Mouse (Mus musculus): ENCODE measurements around the gene Slc35g3. TPM values are rescaled to one million over a fixed set of nuclear protein-coding genes. Genes with fewer than 3 reads are reported as not detected.

Slc35g3 gene
- polyA plus RNA-seq, 1 experiment from 2014 or later, result not detected

GRCm38 (mm10) chr11:69793429-69793828, 31.7 kb upstream of the Slc35g3 start:
- Histone ChIP-seq H3K27me3 (ENCODE audit: control insufficient read depth, insufficient read depth, low read length) (no peaks in the 10 kb centered on the region), H3K4me3 (ENCODE audit: low read depth, low read length) (no peak overlapping the region), H3K36me3 (ENCODE audit: control insufficient read depth, insufficient read depth, low read length) (0 out of 2 replicates have a peak, but pooled peaks cover 4% of the 10 kb centered on the region), H3K27ac (ENCODE audit: low read depth, low read length) (no peak overlapping the region), H3K4me2 (ENCODE audit: low read depth, low read length) (no peak overlapping the region), H3K9me3 (ENCODE audit: control insufficient read depth, low read length) (no peaks in the 10 kb centered on the region), H3K4me1 (ENCODE audit: control insufficient read depth, insufficient read depth, low read length) (no peaks in the 10 kb centered on the region), H3K9ac (replicated peaks; ENCODE audit: low read depth, low read length) (no peak overlapping the region)
- WGBS, result 65% methylated on average over 5 of the region's 5 CpGs
- ATAC-seq (ENCODE audit: low read depth), result no peak

- no peak overlapping the region for H3K9ac ChIP-seq (replicated peaks; ENCODE audit: low read depth, low read length)
- no peak overlapping the region for H3K4me3 ChIP-seq (ENCODE audit: low read depth, low read length)
- H3K27ac ChIP-seq (ENCODE audit: low read depth, low read length), result no peak overlapping the region
- no peak for ATAC-seq (ENCODE audit: low read depth)
- WGBS, result 70% methylated on average over 5 of the region's 5 CpGs
- H3K4me2 ChIP-seq (ENCODE audit: low read depth, low read length), result no peak overlapping the region
- no peaks in the 10 kb centered on the region for H3K36me3 ChIP-seq (ENCODE audit: control insufficient read depth, insufficient read depth, low read length)
- H3K9me3 ChIP-seq (ENCODE audit: control insufficient read depth, low read length), result no peaks in the 10 kb centered on the region
- H3K4me1 ChIP-seq (ENCODE audit: control insufficient read depth, insufficient read depth, low read length), result no peaks in the 10 kb centered on the region
- H3K27me3 ChIP-seq (ENCODE audit: control insufficient read depth, insufficient read depth, low read length), result no peaks in the 10 kb centered on the region
These were observed 29.7 kb upstream of the Slc35g3 start for GRCm38 (mm10) chr11:69791420-69791819.

DNA sequence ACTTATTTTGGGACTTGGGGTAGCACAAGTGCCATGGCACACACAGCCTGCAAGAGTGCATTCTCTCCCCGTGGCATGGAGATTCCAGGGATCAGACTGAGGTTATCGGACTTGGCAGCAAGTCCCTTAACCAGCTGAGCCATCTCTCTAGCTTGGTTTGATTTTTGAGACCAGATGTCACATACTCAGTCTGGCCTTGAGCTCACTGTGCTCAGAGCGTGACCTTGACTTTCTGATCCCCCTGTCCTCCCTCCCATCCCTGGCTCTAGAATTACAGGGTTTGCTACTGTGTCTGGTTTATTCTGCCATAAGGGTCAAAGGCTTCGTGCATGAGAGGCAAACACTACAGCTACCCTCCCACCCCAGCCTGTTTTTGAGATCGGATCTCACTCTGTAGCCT, 27.7 kb upstream of the Slc35g3 start:
- 70% methylated on average over 5 of the region's 5 CpGs for WGBS
- Histone ChIP-seq H3K27ac (ENCODE audit: low read depth, low read length) (no peak overlapping the region), H3K4me2 (ENCODE audit: low read depth, low read length) (no peak overlapping the region), H3K4me1 (ENCODE audit: control insufficient read depth, insufficient read depth, low read length) (no peaks in the 10 kb centered on the region), H3K27me3 (ENCODE audit: control insufficient read depth, insufficient read depth, low read length) (no peaks in the 10 kb centered on the region), H3K4me3 (ENCODE audit: low read depth, low read length) (no peak overlapping the region), H3K9ac (replicated peaks; ENCODE audit: low read depth, low read length) (no peak overlapping the region), H3K9me3 (ENCODE audit: control insufficient read depth, low read length) (no peaks in the 10 kb centered on the region), H3K36me3 (ENCODE audit: control insufficient read depth, insufficient read depth, low read length) (no peaks in the 10 kb centered on the region)
- ATAC-seq (ENCODE audit: low read depth), result no peak

DNA sequence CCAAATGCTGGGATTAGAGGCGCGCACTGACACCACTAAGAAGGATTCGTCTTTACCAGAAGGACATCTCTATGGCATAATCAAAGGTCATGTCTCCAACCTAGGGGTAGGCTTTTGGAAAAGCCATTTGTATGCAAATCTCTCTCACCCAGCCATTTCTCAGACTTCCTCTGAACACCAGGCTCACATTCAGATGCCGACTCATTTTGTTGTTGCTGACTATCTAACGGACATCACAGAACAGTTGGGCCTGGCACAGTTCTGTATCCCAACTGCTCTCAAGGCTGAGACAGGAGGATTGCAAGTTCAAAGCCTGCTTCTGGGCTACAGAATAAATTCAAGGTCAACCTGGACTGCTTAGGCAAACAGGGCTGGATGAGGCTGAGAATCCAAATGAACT, 25.5 kb upstream of the Slc35g3 start:
- no peaks in the 10 kb centered on the region for H3K27me3 ChIP-seq (ENCODE audit: control insufficient read depth, insufficient read depth, low read length)
- ATAC-seq (ENCODE audit: low read depth), result no peak
- no peak overlapping the region for H3K4me2 ChIP-seq (ENCODE audit: low read depth, low read length)
- H3K4me3 ChIP-seq (ENCODE audit: low read depth, low read length), result no peak overlapping the region
- WGBS, result 87% methylated on average over 5 of the region's 5 CpGs
- no peak overlapping the region for H3K27ac ChIP-seq (ENCODE audit: low read depth, low read length)
- no peaks in the 10 kb centered on the region for H3K9me3 ChIP-seq (ENCODE audit: control insufficient read depth, low read length)
- no peak overlapping the region for H3K9ac ChIP-seq (replicated peaks; ENCODE audit: low read depth, low read length)
- no peaks in the 10 kb centered on the region for H3K4me1 ChIP-seq (ENCODE audit: control insufficient read depth, insufficient read depth, low read length)
- H3K36me3 ChIP-seq (ENCODE audit: control insufficient read depth, insufficient read depth, low read length), result no peaks in the 10 kb centered on the region

DNA sequence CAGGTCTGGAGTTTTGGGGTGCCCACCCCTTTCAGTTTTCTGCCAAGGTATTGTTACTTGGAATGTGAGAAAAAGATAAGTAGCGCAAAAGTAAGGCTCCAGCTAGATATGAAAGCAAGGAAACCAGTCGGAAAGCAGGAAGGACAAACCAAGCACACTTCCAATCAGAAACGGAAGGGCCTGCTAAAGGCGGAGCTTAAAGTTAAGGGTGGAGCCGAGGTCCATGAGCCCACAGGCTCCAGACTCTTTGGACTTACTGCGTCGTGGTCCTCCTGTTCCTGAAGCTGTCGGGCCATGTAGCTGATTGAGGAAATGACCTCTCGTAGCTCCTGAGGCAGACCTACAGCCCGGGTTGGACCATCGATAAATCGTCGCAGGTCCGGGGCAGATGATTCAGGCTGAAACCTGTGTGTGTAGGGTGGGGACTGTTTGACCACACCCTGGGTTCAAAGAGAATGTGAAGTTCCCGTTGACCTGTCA, 23.1 kb upstream of the Slc35g3 start:
- no peaks in the 10 kb centered on the region for H3K4me1 ChIP-seq (ENCODE audit: control insufficient read depth, insufficient read depth, low read length)
- H3K9me3 ChIP-seq (ENCODE audit: control insufficient read depth, low read length), result no peaks in the 10 kb centered on the region
- 46% methylated on average over 15 of the region's 15 CpGs for WGBS
- H3K4me2 ChIP-seq (ENCODE audit: low read depth, low read length), result no peak overlapping the region
- H3K9ac ChIP-seq (replicated peaks; ENCODE audit: low read depth, low read length), result no peak overlapping the region
- no peak overlapping the region for H3K4me3 ChIP-seq (ENCODE audit: low read depth, low read length)
- H3K27ac ChIP-seq (ENCODE audit: low read depth, low read length), result no peak overlapping the region
- no peaks in the 10 kb centered on the region for H3K36me3 ChIP-seq (ENCODE audit: control insufficient read depth, insufficient read depth, low read length)
- ATAC-seq (ENCODE audit: low read depth), result no peak
- no peaks in the 10 kb centered on the region for H3K27me3 ChIP-seq (ENCODE audit: control insufficient read depth, insufficient read depth, low read length)

DNA sequence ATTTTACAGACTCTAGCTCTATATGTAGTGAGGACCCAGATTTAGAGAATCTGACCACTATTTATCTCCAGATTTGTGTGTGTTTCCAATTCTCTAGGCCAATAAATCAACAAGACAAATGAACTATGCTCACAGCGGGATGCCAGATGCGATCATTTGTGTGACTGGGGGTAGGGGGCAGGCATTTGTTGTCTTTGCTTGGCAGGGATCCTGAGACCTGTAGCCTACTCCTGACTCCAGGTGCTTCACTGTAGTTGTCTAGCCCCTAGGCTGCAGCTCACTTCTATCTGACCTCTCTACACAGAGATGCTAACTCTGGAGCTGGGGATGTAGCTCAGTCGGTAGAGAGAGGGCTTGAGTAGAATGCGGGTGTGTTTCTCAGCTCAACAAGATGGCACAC, 20.1 kb upstream of the Slc35g3 start:
- no peak for ATAC-seq (ENCODE audit: low read depth)
- no peak overlapping the region for H3K27ac ChIP-seq (ENCODE audit: low read depth, low read length)

GRCm38 (mm10) chr11:69778985-69779384, 17.2 kb upstream of the Slc35g3 start:
- Histone ChIP-seq H3K27me3 (ENCODE audit: control insufficient read depth, insufficient read depth, low read length) (no peaks in the 10 kb centered on the region), H3K9me3 (ENCODE audit: control insufficient read depth, low read length) (no peaks in the 10 kb centered on the region), H3K27ac (ENCODE audit: low read depth, low read length) (no peak overlapping the region), H3K4me1 (ENCODE audit: control insufficient read depth, insufficient read depth, low read length) (no peaks in the 10 kb centered on the region), H3K4me2 (ENCODE audit: low read depth, low read length) (no peak overlapping the region), H3K36me3 (ENCODE audit: control insufficient read depth, insufficient read depth, low read length) (peaks cover 5% of the 10 kb centered on the region; the same call in 1 of the 2 replicates), H3K4me3 (ENCODE audit: low read depth, low read length) (no peak overlapping the region), H3K9ac (replicated peaks; ENCODE audit: low read depth, low read length) (no peak overlapping the region)
- 45% methylated on average over 7 of the region's 7 CpGs for WGBS
- no peak for ATAC-seq (ENCODE audit: low read depth)

More for the DNA sequence above, 20.1 kb upstream of the Slc35g3 start:
- Histone ChIP-seq H3K27me3 (ENCODE audit: control insufficient read depth, insufficient read depth, low read length) (no peaks in the 10 kb centered on the region), H3K9ac (replicated peaks; ENCODE audit: low read depth, low read length) (no peak overlapping the region), H3K9me3 (ENCODE audit: control insufficient read depth, low read length) (no peaks in the 10 kb centered on the region), H3K4me1 (ENCODE audit: control insufficient read depth, insufficient read depth, low read length) (no peaks in the 10 kb centered on the region), H3K4me3 (ENCODE audit: low read depth, low read length) (no peak overlapping the region), H3K4me2 (ENCODE audit: low read depth, low read length) (no peak overlapping the region), H3K36me3 (ENCODE audit: control insufficient read depth, insufficient read depth, low read length) (no peaks in the 10 kb centered on the region)
- WGBS, result 19% methylated on average over 4 of the region's 4 CpGs

DNA sequence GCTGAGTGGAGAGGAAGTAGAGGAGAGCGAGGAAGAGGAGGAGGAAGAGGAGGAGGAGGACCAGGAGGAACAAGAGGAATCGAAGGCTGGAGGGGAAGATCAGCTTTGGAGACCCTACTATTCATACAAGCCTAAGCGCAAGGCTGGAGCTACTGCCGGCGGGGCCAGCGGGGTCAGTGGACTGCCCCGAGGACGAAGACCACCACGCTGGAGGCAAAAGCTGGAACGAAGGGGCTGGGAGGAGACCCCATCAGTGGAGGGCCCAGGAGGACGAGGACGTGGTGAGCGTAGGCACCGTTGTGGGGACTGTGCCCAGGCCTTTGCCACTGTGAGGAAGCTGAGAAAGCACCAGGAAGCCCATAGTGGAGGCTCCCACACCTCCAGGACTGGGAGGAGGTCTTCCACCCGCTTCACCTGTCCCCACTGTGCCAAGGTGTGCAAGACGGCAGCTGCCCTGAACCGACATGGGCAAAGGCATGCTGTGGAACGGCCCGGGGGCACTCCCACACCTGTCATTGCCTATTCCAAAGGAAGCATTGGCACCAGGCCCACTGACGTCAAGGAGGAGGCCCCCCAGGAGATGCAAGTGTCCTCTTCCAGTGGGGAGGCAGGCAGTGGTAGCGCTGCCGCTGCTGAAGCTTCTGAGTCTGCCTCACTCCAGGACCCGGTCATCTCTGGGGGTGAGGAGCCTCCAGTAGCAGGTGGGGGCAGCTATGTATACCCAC, 16.7 kb upstream of the Slc35g3 start:
- Histone ChIP-seq H3K4me1 (ENCODE audit: control insufficient read depth, insufficient read depth, low read length) (no peaks in the 10 kb centered on the region), H3K27me3 (ENCODE audit: control insufficient read depth, insufficient read depth, low read length) (no peaks in the 10 kb centered on the region), H3K9me3 (ENCODE audit: control insufficient read depth, low read length) (no peaks in the 10 kb centered on the region), H3K4me2 (ENCODE audit: low read depth, low read length) (no peak overlapping the region), H3K9ac (replicated peaks; ENCODE audit: low read depth, low read length) (no peak overlapping the region), H3K27ac (ENCODE audit: low read depth, low read length) (no peak overlapping the region), H3K36me3 (ENCODE audit: control insufficient read depth, insufficient read depth, low read length) (peaks cover 5% of the 10 kb centered on the region; the same call in 1 of the 2 replicates), H3K4me3 (ENCODE audit: low read depth, low read length) (no peak overlapping the region)
- ATAC-seq (ENCODE audit: low read depth), result no peak
- 68% methylated on average over 23 of the region's 23 CpGs for WGBS

GRCm38 (mm10) chr11:69777504-69778257, 15.9 kb upstream of the Slc35g3 start:
- H3K27ac ChIP-seq (ENCODE audit: low read depth, low read length), result no peak overlapping the region
- WGBS, result 57% methylated on average over 22 of the region's 26 CpGs
- no peak overlapping the region for H3K4me3 ChIP-seq (ENCODE audit: low read depth, low read length)
- H3K9ac ChIP-seq (replicated peaks; ENCODE audit: low read depth, low read length), result no peak overlapping the region
- H3K27me3 ChIP-seq (ENCODE audit: control insufficient read depth, insufficient read depth, low read length), result no peaks in the 10 kb centered on the region
- no peak overlapping the region for H3K4me2 ChIP-seq (ENCODE audit: low read depth, low read length)
- peaks cover 5% of the 10 kb centered on the region; the same call in 1 of the 2 replicates for H3K36me3 ChIP-seq (ENCODE audit: control insufficient read depth, insufficient read depth, low read length)
- no peaks in the 10 kb centered on the region for H3K9me3 ChIP-seq (ENCODE audit: control insufficient read depth, low read length)
- no peaks in the 10 kb centered on the region for H3K4me1 ChIP-seq (ENCODE audit: control insufficient read depth, insufficient read depth, low read length)
- ATAC-seq (ENCODE audit: low read depth), result no peak
